Mouse (Mus musculus): ENCODE measurements around the gene Egfl8. TPM values are rescaled to one million over a fixed set of nuclear protein-coding genes. Genes with fewer than 3 reads are reported as not detected.

Egfl8 gene
- polyA plus RNA-seq, 1 experiment: 0.51 TPM

GRCm38 (mm10) chr17:34592581-34593549, 22.9 kb downstream of the Egfl8 start:
- TF ChIP-seq POLR2A (IDR thresholded peaks at IDR 0.05; ENCODE audit: low read depth, low read length): 0 out of 2 replicates have a peak, but pooled peaks have one; percentile 42
- no peak for TF ChIP-seq CTCF (IDR thresholded peaks at IDR 0.05; ENCODE audit: borderline replicate concordance, insufficient read depth, low read length)
- peak overlapping the region; percentile 69 for H3K4me3 ChIP-seq (ENCODE audit: insufficient read depth, low read length)

GRCm38 (mm10) chr17:34591994-34592375, 23.8 kb downstream of the Egfl8 start:
- peak overlapping the region; percentile 74 for H3K27ac ChIP-seq (ENCODE audit: insufficient read depth, low read length)
- TF ChIP-seq CTCF (IDR thresholded peaks at IDR 0.05; ENCODE audit: borderline replicate concordance, insufficient read depth, low read length) (no peak), POLR2A (IDR thresholded peaks at IDR 0.05; ENCODE audit: low read depth, low read length) (peak; percentile 81)
- peaks cover 3% of the 10 kb centered on the region; the same call in 1 of the 2 replicates for H3K4me1 ChIP-seq (ENCODE audit: control insufficient read depth, insufficient read depth, low read length)
- H3K4me3 ChIP-seq (ENCODE audit: insufficient read depth, low read length): peak overlapping the region; percentile 69

More at GRCm38 (mm10) chr17:34592581-34593549, 22.9 kb downstream of the Egfl8 start:
- Histone ChIP-seq H3K4me1 (ENCODE audit: control insufficient read depth, insufficient read depth, low read length) (peaks cover 3% of the 10 kb centered on the region; the same call in 1 of the 2 replicates), H3K27ac (ENCODE audit: insufficient read depth, low read length) (peak overlapping the region; percentile 82)

- TF ChIP-seq POLR2A (IDR thresholded peaks at IDR 0.05; ENCODE audit: low read depth, low read length): no peak
- no peak for TF ChIP-seq CTCF (IDR thresholded peaks at IDR 0.05; ENCODE audit: borderline replicate concordance, insufficient read depth, low read length)
- H3K4me3 ChIP-seq (ENCODE audit: insufficient read depth, low read length): peak within 1 kb of the TSS; percentile 69
- H3K27ac ChIP-seq (ENCODE audit: insufficient read depth, low read length): peak within 1 kb of the TSS; percentile 74
- peaks cover 3% of the 10 kb centered on the region; the same call in 1 of the 2 replicates for H3K4me1 ChIP-seq (ENCODE audit: control insufficient read depth, insufficient read depth, low read length)
These were observed 24.5 kb downstream of the Egfl8 start, which contains the start of gene Pbx2 for GRCm38 (mm10) chr17:34591029-34591993. TSS of gene Pbx2 (plus strand) at chr17:34591266.

GRCm38 (mm10) chr17:34590154-34590987, 25.4 kb downstream of the Egfl8 start:
- H3K4me1 ChIP-seq (ENCODE audit: control insufficient read depth, insufficient read depth, low read length): peaks cover 3% of the 10 kb centered on the region; the same call in 1 of the 2 replicates
- H3K4me3 ChIP-seq (ENCODE audit: insufficient read depth, low read length): no peak overlapping the region
- no peak overlapping the region for H3K27ac ChIP-seq (ENCODE audit: insufficient read depth, low read length)
- no peak for TF ChIP-seq POLR2A (IDR thresholded peaks at IDR 0.05; ENCODE audit: low read depth, low read length)
- TF ChIP-seq CTCF (IDR thresholded peaks at IDR 0.05; ENCODE audit: borderline replicate concordance, insufficient read depth, low read length): no peak

GRCm38 (mm10) chr17:34589681-34590101, 26.1 kb downstream of the Egfl8 start, which contains the start of gene Gpsm3:
TSS of gene Gpsm3 (plus strand) at chr17:34589806.
- TF ChIP-seq POLR2A (IDR thresholded peaks at IDR 0.05; ENCODE audit: low read depth, low read length) (no peak), CTCF (IDR thresholded peaks at IDR 0.05; ENCODE audit: borderline replicate concordance, insufficient read depth, low read length) (no peak)
- H3K4me1 ChIP-seq (ENCODE audit: control insufficient read depth, insufficient read depth, low read length): peaks cover 3% of the 10 kb centered on the region; the same call in 1 of the 2 replicates
- H3K4me3 ChIP-seq (ENCODE audit: insufficient read depth, low read length): no peak within 1 kb of the TSS
- no peak within 1 kb of the TSS for H3K27ac ChIP-seq (ENCODE audit: insufficient read depth, low read length)

GRCm38 (mm10) chr17:34589206-34589605, 26.6 kb downstream of the Egfl8 start:
- Histone ChIP-seq H3K4me1 (ENCODE audit: control insufficient read depth, insufficient read depth, low read length) (peaks cover 3% of the 10 kb centered on the region; the same call in 1 of the 2 replicates), H3K27ac (ENCODE audit: insufficient read depth, low read length) (no peak overlapping the region), H3K4me3 (ENCODE audit: insufficient read depth, low read length) (no peak overlapping the region)
- TF ChIP-seq POLR2A (IDR thresholded peaks at IDR 0.05; ENCODE audit: low read depth, low read length) (no peak), CTCF (IDR thresholded peaks at IDR 0.05; ENCODE audit: borderline replicate concordance, insufficient read depth, low read length) (no peak)

- Histone ChIP-seq H3K4me1 (ENCODE audit: control insufficient read depth, insufficient read depth, low read length) (peaks cover 3% of the 10 kb centered on the region; the same call in 1 of the 2 replicates), H3K4me3 (ENCODE audit: insufficient read depth, low read length) (no peak overlapping the region), H3K27ac (ENCODE audit: insufficient read depth, low read length) (no peak overlapping the region)
- TF ChIP-seq POLR2A (IDR thresholded peaks at IDR 0.05; ENCODE audit: low read depth, low read length): peak; percentile 35
- TF ChIP-seq CTCF (IDR thresholded peaks at IDR 0.05; ENCODE audit: borderline replicate concordance, insufficient read depth, low read length): no peak
These were observed 27.0 kb downstream of the Egfl8 start for GRCm38 (mm10) chr17:34588767-34589166.

- Histone ChIP-seq H3K4me1 (ENCODE audit: control insufficient read depth, insufficient read depth, low read length) (peaks cover 3% of the 10 kb centered on the region; the same call in 1 of the 2 replicates), H3K27ac (ENCODE audit: insufficient read depth, low read length) (peak overlapping the region; percentile 18; the same call in 1 of the 2 replicates), H3K4me3 (ENCODE audit: insufficient read depth, low read length) (peak overlapping the region; percentile 74)
- TF ChIP-seq CTCF (IDR thresholded peaks at IDR 0.05; ENCODE audit: borderline replicate concordance, insufficient read depth, low read length): no peak
- no peak for TF ChIP-seq POLR2A (IDR thresholded peaks at IDR 0.05; ENCODE audit: low read depth, low read length)
These were observed 28.0 kb downstream of the Egfl8 start for GRCm38 (mm10) chr17:34587814-34588213.

Measured in embryonic fibroblast, embryonic 13.5 days (primary cell).